Mouse (Mus musculus) ES-E14 (cell line): ENCODE data around the gene Zfp385a.

Source experiments
- CHD2 ChIP-seq: IDR thresholded peaks from 2 replicates; pipeline ENCODE4 v1.6.1; 2014; ENCODE audit warnings: mild to moderate bottlenecking, low read depth, low read length, inconsistent platforms
- HCFC1 ChIP-seq: IDR thresholded peaks from 2 replicates; pipeline ENCODE4 v1.6.1; 2012; ENCODE audit warnings: low read length, inconsistent platforms, borderline replicate concordance; ENCODE audit not compliant: insufficient read depth
- MAFK ChIP-seq: IDR thresholded peaks from 2 replicates; pipeline ENCODE4 v1.6.1; 2014; ENCODE audit warnings: mild to moderate bottlenecking, low read depth, low read length, inconsistent platforms; ENCODE audit not compliant: insufficient read depth
- ZC3H11A ChIP-seq: IDR thresholded peaks from 2 replicates; pipeline ENCODE4 v1.6.1; 2012; ENCODE audit warnings: low read depth, mild to moderate bottlenecking, inconsistent platforms, low read length, borderline replicate concordance
- ZNF384 ChIP-seq: IDR thresholded peaks from 2 replicates; pipeline ENCODE4 v1.6.1; 2012; ENCODE audit warnings: low read depth, low read length, inconsistent platforms

DNA sequence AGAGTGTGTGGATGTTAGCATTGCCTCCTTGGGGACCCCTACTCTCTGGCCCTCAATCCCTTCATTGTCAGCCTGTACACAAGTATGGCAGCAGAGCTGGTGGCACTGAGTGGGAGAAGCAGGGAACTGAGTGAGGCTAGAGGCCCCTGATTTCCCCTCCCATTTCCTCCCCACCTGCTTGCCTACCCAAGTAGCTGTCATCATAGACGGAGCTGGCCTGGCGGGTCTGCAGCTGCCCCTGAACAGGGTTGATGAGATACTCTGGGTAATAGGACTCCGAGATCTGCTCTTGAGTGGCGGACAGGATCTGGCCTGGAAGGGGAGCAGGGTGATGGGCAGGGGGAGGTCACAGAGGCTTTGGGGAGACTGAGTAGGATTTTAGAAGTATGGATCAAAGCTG is 16.2 kb upstream of the Zfp385a start:
- TF ChIP-seq ZC3H11A = no peak
- no peak for TF ChIP-seq CHD2
- TF ChIP-seq HCFC1 = no peak
- TF ChIP-seq ZNF384 = no peak
- TF ChIP-seq MAFK = no peak
